Mouse (Mus musculus) urinary bladder, postnatal 25 days (tissue): ENCODE measurements around the gene Capns1.
A peak's percentile ranks its signal among the peaks of the same experiment; 100 is the strongest.

Experiments
- DNase-seq: peaks from one replicate; pipeline ENCODE4 v3.0.0; 2022; ENCODE audit warnings: low spot score

Capns1 gene

GRCm38 (mm10) chr7:30170283-30170951, 28.2 kb downstream of the Capns1 start:
- DNase-seq: no peak

GRCm38 (mm10) chr7:30169583-30170282, 28.9 kb downstream of the Capns1 start, which contains the start of gene Zfp146:
Zfp146 (minus strand) TSS chr7:30169750.
- peak; percentile 78 for DNase-seq

GRCm38 (mm10) chr7:30168914-30169582, 29.6 kb downstream of the Capns1 start:
- DNase-seq: no peak

GRCm38 (mm10) chr7:30164745-30165144, 33.9 kb downstream of the Capns1 start:
- DNase-seq: no peak

- DNase-seq: no peak
Observed at GRCm38 (mm10) chr7:30163113-30163512, 35.5 kb downstream of the Capns1 start.

- DNase-seq: no peak
Observed at GRCm38 (mm10) chr7:30155507-30155906, 43.1 kb downstream of the Capns1 start.

GRCm38 (mm10) chr7:30154040-30154439, 44.6 kb downstream of the Capns1 start:
- DNase-seq: no peak

- DNase-seq: no peak
Observed at GRCm38 (mm10) chr7:30147011-30147410, 51.6 kb downstream of the Capns1 start.

- peak; percentile 24 for DNase-seq
Observed at GRCm38 (mm10) chr7:30143555-30144209, 54.9 kb downstream of the Capns1 start.

GRCm38 (mm10) chr7:30143170-30143554, 55.4 kb downstream of the Capns1 start:
- no peak for DNase-seq
